ENCODE assay signal across 8 mouse cellular contexts in the genomic region with DNA sequence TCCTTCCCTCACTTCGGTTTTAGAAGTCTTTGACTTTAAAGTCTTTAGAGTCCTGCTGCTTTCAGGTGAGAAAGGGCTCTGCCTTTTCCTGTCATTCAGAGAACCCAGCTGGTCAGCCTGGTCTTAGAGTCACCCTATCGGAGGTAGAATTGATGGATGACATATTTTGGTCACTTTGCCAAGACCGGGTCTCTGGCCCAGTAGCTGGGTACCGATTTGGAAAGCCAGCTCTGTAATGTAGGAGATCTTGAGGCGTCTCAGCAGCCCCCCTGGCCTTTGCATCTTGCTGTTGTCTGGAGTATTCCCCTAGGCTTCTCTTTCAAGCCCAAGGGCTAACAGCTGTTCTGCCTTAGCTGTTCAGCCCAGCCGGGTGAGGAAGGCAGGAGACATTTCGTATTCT. TPM values are rescaled to one million over a fixed set of nuclear protein-coding genes. Genes with fewer than 3 reads are reported as not detected.
A peak's percentile ranks its signal among the peaks of the same experiment; 100 is the strongest.
DNase-seq lines count a peak whose midpoint lies in the region; ATAC-seq and TF ChIP-seq lines count a peak whose summit lies in the region.

No protein-coding gene starts in this region.

- peaks cover 15% of the 10 kb centered on the region for H3K79me2 ChIP-seq in macrophage (ENCODE audit: inconsistent target)

- H3K4me3 ChIP-seq in lung, embryonic 14.5 days (ENCODE audit: low read depth, low read length) = peak overlapping the region; percentile 48
- H3K4me3 ChIP-seq in hindbrain, embryonic 14.5 days (replicated peaks; ENCODE audit: low read length) = peak overlapping the region; percentile 35
- peak overlapping the region; percentile 56 for H3K4me3 ChIP-seq in macrophage (ENCODE audit: inconsistent target)

- TF ChIP-seq CTCF in lung, embryonic 14.5 days (IDR thresholded peaks at IDR 0.05; ENCODE audit: low read depth) = no peak

- DNase-seq in lung, embryonic 14.5 days = peak; percentile 13
- DNase-seq in lung, postnatal 4 days = no peak
- DNase-seq in cerebellum, postnatal 14 days = peak; percentile 65 to 68
- DNase-seq in hindbrain, embryonic 14.5 days (ENCODE audit: low spot score) = no peak
- no peak for DNase-seq in right cerebral cortex, postnatal 4 days
- DNase-seq in layer of hippocampus, postnatal 14 days (ENCODE audit: low spot score in 2 of 2) = no peak
- DNase-seq in adrenal gland, postnatal 14 days = no peak

- H3K36me3 ChIP-seq in lung, embryonic 14.5 days (ENCODE audit: insufficient read depth) = no peaks in the 10 kb centered on the region
- H3K36me3 ChIP-seq in hindbrain, embryonic 14.5 days (replicated peaks; ENCODE audit: control insufficient read depth, insufficient read depth) = no peaks in the 10 kb centered on the region
- no peaks in the 10 kb centered on the region for H3K36me3 ChIP-seq in macrophage (ENCODE audit: inconsistent target)

- H3K9me3 ChIP-seq in lung, embryonic 14.5 days (ENCODE audit: low read depth, low read length) = no peaks in the 10 kb centered on the region
- no peaks in the 10 kb centered on the region for H3K9me3 ChIP-seq in hindbrain, embryonic 14.5 days (ENCODE audit: control insufficient read depth, low read length)

- peak overlapping the region; percentile 61 for H3K9ac ChIP-seq in lung, embryonic 14.5 days
- H3K9ac ChIP-seq in hindbrain, embryonic 14.5 days = peak overlapping the region; percentile 64

- H3K4me1 ChIP-seq in lung, embryonic 14.5 days (ENCODE audit: insufficient read depth) = 0 out of 2 replicates have a peak, but pooled peaks cover 5% of the 10 kb centered on the region
- H3K4me1 ChIP-seq in hindbrain, embryonic 14.5 days (replicated peaks; ENCODE audit: control insufficient read depth, insufficient read depth, low read length) = peaks cover 14% of the 10 kb centered on the region

- WGBS in lung, embryonic 14.5 days = 10% methylated on average over 7 of the region's 7 CpGs
- WGBS in hindbrain, embryonic 14.5 days = 13% methylated on average over 7 of the region's 7 CpGs
- WGBS in macrophage (ENCODE audit: missing documents) = 12% methylated on average over 7 of the region's 7 CpGs

- H3K27ac ChIP-seq in lung, embryonic 14.5 days (ENCODE audit: low read depth) = no peak overlapping the region
- no peak overlapping the region for H3K27ac ChIP-seq in hindbrain, embryonic 14.5 days
- H3K27ac ChIP-seq in macrophage = no peak overlapping the region

- H3K27me3 ChIP-seq in lung, embryonic 14.5 days (ENCODE audit: insufficient read depth, low read length) = no peaks in the 10 kb centered on the region
- 0 out of 2 replicates have a peak, but pooled peaks cover 3% of the 10 kb centered on the region for H3K27me3 ChIP-seq in hindbrain, embryonic 14.5 days (ENCODE audit: control insufficient read depth, insufficient read depth, low read length)

- peak overlapping the region; percentile 94 for H3K4me2 ChIP-seq in lung, embryonic 14.5 days
- peak overlapping the region; percentile 68 for H3K4me2 ChIP-seq in hindbrain, embryonic 14.5 days (replicated peaks)

- 0 out of 2 replicates have a peak, but pooled peaks have one; percentile 12 for ATAC-seq in lung, embryonic 14.5 days (ENCODE audit: insufficient read depth)
- no peak for ATAC-seq in hindbrain, embryonic 14.5 days (ENCODE audit: low FRiP score)

RNA-seq across cellular contexts. Expression of a gene that starts 0.6 kb away (rescaled TPM):
- 1.8 and 2.8 TPM in 2 replicates for polyA plus RNA-seq in lung, embryonic 14.5 days (2014; fragmentation: Nextera tagmentation; extraction: Ambion mirVana)
- polyA plus RNA-seq in hindbrain, embryonic 14.5 days (2014; fragmentation: Nextera tagmentation; extraction: Ambion mirVana) = 1.0 and 1.1 TPM in 2 replicates
- total RNA-seq in macrophage (2018; cell fraction: chromatin; rRNA removed) = 1 to 10 TPM in 15 of 26 experiments, under 1 TPM in 6, not detected in 5; 0.21 to 5.0 (median 2.1) TPM
- 1 to 10 TPM; 1.8 to 6.6 (median 3.3) TPM for total RNA-seq in macrophage (2018; cell fraction: cytosol; rRNA removed)
- total RNA-seq in macrophage (2018; cell fraction: nucleus; rRNA removed) = 1 to 10 TPM in 25 of 26 experiments, under 1 TPM in 1; 0.75 to 7.3 (median 2.1) TPM
- polyA plus RNA-seq in macrophage (2018) = 2.4 to 3.5 TPM (median 3.3 TPM) in 3 replicates
- total RNA-seq in layer of hippocampus, postnatal 14 days (2021) = 1 to 10 TPM; 8.3 to 9.1 TPM
- total RNA-seq in adrenal gland, postnatal 14 days (2021) = 27.4 and 28.0 TPM in 2 replicates

RNA-seq across cellular contexts. Expression of a gene that starts 5.0 kb away (rescaled TPM):
- polyA plus RNA-seq in lung, embryonic 14.5 days (2014; fragmentation: Nextera tagmentation; extraction: Ambion mirVana) = 16.1 and 16.7 TPM in 2 replicates
- 13.2 and 21.0 TPM in 2 replicates for polyA plus RNA-seq in hindbrain, embryonic 14.5 days (2014; fragmentation: Nextera tagmentation; extraction: Ambion mirVana)
- 10 to 100 TPM in 17 of 26 experiments, 1 to 10 TPM in 9; 1.9 to 34.9 (median 14.9) TPM for total RNA-seq in macrophage (2018; cell fraction: chromatin; rRNA removed)
- 10 to 100 TPM in 19 of 26 experiments, 1 to 10 TPM in 7; 7.2 to 14.5 (median 11.1) TPM for total RNA-seq in macrophage (2018; cell fraction: cytosol; rRNA removed)
- total RNA-seq in macrophage (2018; cell fraction: nucleus; rRNA removed) = 10 to 100 TPM in 20 of 26 experiments, 1 to 10 TPM in 6; 3.8 to 39.0 (median 14.2) TPM
- 7.1 to 9.0 TPM (median 7.5 TPM) in 3 replicates for polyA plus RNA-seq in macrophage (2018)
- 10 to 100 TPM; 15.3 to 16.4 TPM for total RNA-seq in layer of hippocampus, postnatal 14 days (2021)
- total RNA-seq in adrenal gland, postnatal 14 days (2021) = 10.6 and 12.1 TPM in 2 replicates

RNA-seq across cellular contexts. Expression of a gene that starts 56.4 kb away (rescaled TPM):
- polyA plus RNA-seq in lung, embryonic 14.5 days (2014; fragmentation: Nextera tagmentation; extraction: Ambion mirVana) = not detected in 2 replicates
- polyA plus RNA-seq in hindbrain, embryonic 14.5 days (2014; fragmentation: Nextera tagmentation; extraction: Ambion mirVana) = 0.21 TPM in 1 of 2 replicates, not detected in the other
- under 1 TPM in 1 of 26 experiments, not detected in 25; 0.76 TPM for total RNA-seq in macrophage (2018; cell fraction: chromatin; rRNA removed)
- total RNA-seq in macrophage (2018; cell fraction: cytosol; rRNA removed) = not detected
- under 1 TPM in 3 of 26 experiments, not detected in 23; 0.39 to 0.60 (median 0.60) TPM for total RNA-seq in macrophage (2018; cell fraction: nucleus; rRNA removed)
- polyA plus RNA-seq in macrophage (2018) = not detected in 3 replicates
- 1 to 10 TPM; 3.0 to 3.9 TPM for total RNA-seq in layer of hippocampus, postnatal 14 days (2021)
- total RNA-seq in adrenal gland, postnatal 14 days (2021) = 0.19 and 1.1 TPM in 2 replicates

RNA-seq across cellular contexts. Expression of a gene that starts 57.1 kb away (rescaled TPM):
- polyA plus RNA-seq in lung, embryonic 14.5 days (2014; fragmentation: Nextera tagmentation; extraction: Ambion mirVana) = not detected in 2 replicates
- not detected in 2 replicates for polyA plus RNA-seq in hindbrain, embryonic 14.5 days (2014; fragmentation: Nextera tagmentation; extraction: Ambion mirVana)
- total RNA-seq in macrophage (2018; cell fraction: chromatin; rRNA removed) = not detected
- total RNA-seq in macrophage (2018; cell fraction: cytosol; rRNA removed) = not detected
- total RNA-seq in macrophage (2018; cell fraction: nucleus; rRNA removed) = not detected
- polyA plus RNA-seq in macrophage (2018) = not detected in 3 replicates
- total RNA-seq in layer of hippocampus, postnatal 14 days (2021) = under 1 TPM; 0.79 to 0.90 TPM
- not detected in 2 replicates for total RNA-seq in adrenal gland, postnatal 14 days (2021)

RNA-seq across cellular contexts. Expression of a gene that starts 60.0 kb away (rescaled TPM):
- polyA plus RNA-seq in lung, embryonic 14.5 days (2014; fragmentation: Nextera tagmentation; extraction: Ambion mirVana) = 19.4 and 20.6 TPM in 2 replicates
- polyA plus RNA-seq in hindbrain, embryonic 14.5 days (2014; fragmentation: Nextera tagmentation; extraction: Ambion mirVana) = 42.3 and 49.7 TPM in 2 replicates
- 10 to 100 TPM in 15 of 26 experiments, 1 to 10 TPM in 11; 1.7 to 72.5 (median 12.3) TPM for total RNA-seq in macrophage (2018; cell fraction: chromatin; rRNA removed)
- total RNA-seq in macrophage (2018; cell fraction: cytosol; rRNA removed) = 10 to 100 TPM; 19.7 to 56.8 (median 32.9) TPM
- total RNA-seq in macrophage (2018; cell fraction: nucleus; rRNA removed) = 10 to 100 TPM in 25 of 26 experiments, 1 to 10 TPM in 1; 7.5 to 80.8 (median 29.8) TPM
- polyA plus RNA-seq in macrophage (2018) = 18.3 to 65.3 TPM (median 63.3 TPM) in 3 replicates
- 100 to 1,000 TPM; 135 to 140 TPM for total RNA-seq in layer of hippocampus, postnatal 14 days (2021)
- 92.7 and 97.7 TPM in 2 replicates for total RNA-seq in adrenal gland, postnatal 14 days (2021)

Comparison
In these comparisons a context has a peak if more than half of its experiments do, and no peak if none do; other contexts are left out.
1. DNase-seq: peak in lung, embryonic 14.5 days (single experiment) and cerebellum, postnatal 14 days (2 of 2); none in lung, postnatal 4 days (0 of 2), hindbrain, embryonic 14.5 days (single experiment), right cerebral cortex, postnatal 4 days (single experiment), layer of hippocampus, postnatal 14 days (0 of 2) and adrenal gland, postnatal 14 days (single experiment).
2. Peak in every context shown above with its lines, with median percentiles within 50 percentile points of each other: H3K4me3 ChIP-seq.